Mouse (Mus musculus) bone marrow macrophage, adult 2 months (primary cell): ENCODE data around the gene Etnk2. TPM values are rescaled to one million over a fixed set of nuclear protein-coding genes. Genes with fewer than 3 reads are reported as not detected.

Experiments used
- H3K27ac ChIP-seq: 2 replicates; pipeline ENCODE4 v1.5.1; 2012; ENCODE audit warnings: low read depth, low read length; ENCODE audit not compliant: insufficient read depth
- H3K4me1 ChIP-seq: 2 replicates; pipeline ENCODE4 v1.6.1; 2012; ENCODE audit warnings: low read length; ENCODE audit not compliant: control insufficient read depth, insufficient read depth
- H3K4me3 ChIP-seq: 2 replicates; pipeline ENCODE4 v1.5.1; 2012; ENCODE audit warnings: mild to moderate bottlenecking, low read length, moderate library complexity; ENCODE audit not compliant: insufficient read depth
- CTCF ChIP-seq: IDR thresholded peaks from 2 replicates; pipeline ENCODE4 v1.5.1; 2012; ENCODE audit warnings: low read depth, mild to moderate bottlenecking, low read length, moderate library complexity
- POLR2A ChIP-seq: IDR thresholded peaks from 2 replicates; pipeline ENCODE4 v1.6.1; 2012; ENCODE audit warnings: mild to moderate bottlenecking, low read depth, low read length, borderline replicate concordance
- polyA plus RNA-seq: library from polyadenylated mRNA; stranded (reverse); fragments of >200 nt; gene quantifications from 2 replicates; pipeline ENCODE4 v1.2.4, GENCODE M21; 2012; ENCODE audit not compliant: missing spikeins, insufficient read depth, insufficient read length

Etnk2 gene
- polyA plus RNA-seq, 1 experiment, result not detected

- Histone ChIP-seq H3K27ac (no peak overlapping the region), H3K4me3 (no peak overlapping the region), H3K4me1 (no peaks in the 10 kb centered on the region)
- no peak for TF ChIP-seq CTCF
- TF ChIP-seq POLR2A, result no peak
Observed at GRCm38 (mm10) chr1:133421975-133422570, 58.7 kb downstream of the Etnk2 start.

GRCm38 (mm10) chr1:133422615-133423161 lies 59.3 kb downstream of the Etnk2 start:
- Histone ChIP-seq H3K4me3 (no peak overlapping the region), H3K4me1 (no peaks in the 10 kb centered on the region), H3K27ac (no peak overlapping the region)
- no peak for TF ChIP-seq CTCF
- no peak for TF ChIP-seq POLR2A

GRCm38 (mm10) chr1:133423166-133423542 lies 59.8 kb downstream of the Etnk2 start:
- Histone ChIP-seq H3K4me3 (peak overlapping the region; percentile 42; the same call in 1 of the 2 replicates), H3K4me1 (no peaks in the 10 kb centered on the region), H3K27ac (no peak overlapping the region)

GRCm38 (mm10) chr1:133423543-133424480 lies 60.4 kb downstream of the Etnk2 start, which contains the start of gene Sox13:
Gene Sox13 (minus strand): TSS chr1:133424377.
- no peak for TF ChIP-seq POLR2A
- no peak for TF ChIP-seq CTCF
- Histone ChIP-seq H3K27ac (no peak within 1 kb of the TSS), H3K4me3 (peak within 1 kb of the TSS; percentile 42), H3K4me1 (no peaks in the 10 kb centered on the region)

More at GRCm38 (mm10) chr1:133423166-133423542, 59.8 kb downstream of the Etnk2 start:
- TF ChIP-seq CTCF, result no peak
- no peak for TF ChIP-seq POLR2A

GRCm38 (mm10) chr1:133424547-133425140 lies 61.3 kb downstream of the Etnk2 start:
- Histone ChIP-seq H3K4me3 (no peak overlapping the region), H3K27ac (no peak overlapping the region), H3K4me1 (no peaks in the 10 kb centered on the region)
- TF ChIP-seq POLR2A (no peak), CTCF (no peak)

Other genes with a start within 250 kb of the Etnk2 start
- gene Ppp1r15b, start 232.4 kb upstream of the Etnk2 start, polyA plus RNA-seq, result 36.1 and 37.4 TPM in 2 replicates
- not detected in 2 replicates for gene Plekha6, start 199.4 kb upstream of the Etnk2 start, polyA plus RNA-seq
- gene Golt1a, start 53.8 kb upstream of the Etnk2 start, polyA plus RNA-seq, result not detected in 2 replicates
- not detected in 2 replicates for gene Kiss1, start 41.7 kb upstream of the Etnk2 start, polyA plus RNA-seq
- not detected in 2 replicates for gene Ren1, start 13.1 kb upstream of the Etnk2 start, polyA plus RNA-seq
- gene Sox13, start 60.8 kb downstream of the Etnk2 start, polyA plus RNA-seq, result not detected in 2 replicates
- gene Snrpe, start 246.7 kb downstream of the Etnk2 start, polyA plus RNA-seq, result 175 and 208 TPM in 2 replicates